Mouse (Mus musculus) heart, postnatal 36 days (tissue): ENCODE measurements around the gene Agxt. TPM values are rescaled to one million over a fixed set of nuclear protein-coding genes. Genes with fewer than 3 reads are reported as not detected.

Experiments
- DNase-seq, 2 experiments: peaks; one replicate each; pipeline ENCODE4 v3.0.0; 2021 to 2022
- intact Hi-C: fragments of 180-260 bp; cut with DNase I; formaldehyde crosslinking; loops from one replicate; pipeline ENCODE4 v1.15.1; 2025
- total RNA-seq, 2 experiments: library from RNA; stranded (reverse); gene quantifications; 2 replicates each; pipeline ENCODE4 v1.2.3; 2021

Gene Agxt
- total RNA-seq, 2 experiments from 2014 or later: not detected

DNA sequence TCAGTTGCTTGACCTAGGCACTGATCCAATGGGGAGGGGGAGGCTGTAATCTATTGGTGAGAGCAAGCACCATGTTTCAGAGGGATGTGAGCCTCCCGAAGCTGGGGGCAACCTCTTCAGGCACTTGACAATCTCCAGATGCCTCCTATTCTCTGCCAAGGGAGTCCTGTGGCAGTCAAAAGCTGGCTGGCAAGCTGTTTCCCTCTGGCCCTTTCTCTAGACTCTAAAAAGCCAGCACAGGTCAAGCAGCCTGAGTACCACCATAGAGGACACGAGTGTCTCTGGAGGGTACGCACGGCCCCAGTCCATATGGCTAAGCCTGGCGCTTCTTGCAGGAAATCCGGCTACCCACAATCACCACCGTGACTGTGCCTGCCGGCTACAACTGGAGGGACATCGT is 9.1 kb downstream of the Agxt start:
- DNase-seq: peak in 1 of 2 experiments; percentile 16
- intact Hi-C loops: no loop called here

DNA sequence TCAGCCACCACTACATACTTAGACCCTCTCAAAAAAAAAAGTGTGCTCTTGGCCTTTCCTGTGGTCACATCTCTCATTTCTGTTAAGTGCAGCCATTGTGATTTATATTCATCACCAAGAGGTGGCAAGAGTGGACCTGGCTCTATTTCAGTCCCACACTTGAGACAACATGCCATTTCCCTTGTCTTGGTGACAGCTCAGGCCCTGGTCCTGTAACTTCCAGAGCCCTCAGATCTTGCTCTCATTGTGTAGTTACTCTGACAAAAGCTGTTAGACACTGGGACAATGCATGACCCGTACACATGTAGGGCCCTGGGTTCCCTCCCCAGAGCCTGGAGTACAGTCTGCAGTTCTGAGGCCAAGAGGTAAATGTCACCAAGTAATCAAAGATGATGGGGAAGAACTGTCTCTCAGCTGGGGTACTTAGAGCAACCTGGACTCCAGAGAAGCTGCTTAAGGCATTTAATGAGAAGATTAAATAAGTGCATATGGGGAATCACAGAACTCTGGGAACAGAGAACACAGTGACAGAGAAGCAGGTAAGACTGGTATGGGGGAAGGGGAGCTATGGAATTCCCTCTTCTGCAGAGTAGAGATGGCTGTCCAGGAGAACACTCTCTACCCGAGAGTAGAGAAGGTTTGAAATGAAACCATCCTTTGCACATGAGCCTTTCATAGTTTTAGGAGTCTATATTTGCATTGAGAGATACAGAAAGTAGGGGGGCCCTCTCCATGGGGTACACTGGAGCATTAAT is 16.0 kb downstream of the Agxt start:
- no peak for DNase-seq
- intact Hi-C loops: no loop called here

DNA sequence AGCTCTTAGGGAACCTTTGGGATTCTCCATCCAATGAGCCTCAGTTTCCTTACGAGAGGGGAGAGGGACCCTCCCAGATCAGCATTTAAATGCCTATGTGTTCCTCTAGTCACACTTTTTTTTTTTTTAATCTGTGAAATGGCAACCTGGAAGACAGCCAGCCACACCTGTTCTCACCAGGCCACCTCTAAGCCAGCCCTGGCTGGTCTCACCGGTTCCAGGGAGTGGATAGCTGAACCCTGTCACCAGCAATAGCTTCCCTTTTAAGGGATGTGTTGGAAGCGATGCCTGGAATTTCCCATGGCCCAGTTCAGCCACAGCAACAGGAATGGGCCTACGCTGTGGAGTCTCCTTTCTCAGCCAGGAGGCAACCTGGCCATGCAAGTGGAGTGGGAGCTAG is 22.5 kb downstream of the Agxt start:
- intact Hi-C loops: no loop called here
- DNase-seq: no peak

DNA sequence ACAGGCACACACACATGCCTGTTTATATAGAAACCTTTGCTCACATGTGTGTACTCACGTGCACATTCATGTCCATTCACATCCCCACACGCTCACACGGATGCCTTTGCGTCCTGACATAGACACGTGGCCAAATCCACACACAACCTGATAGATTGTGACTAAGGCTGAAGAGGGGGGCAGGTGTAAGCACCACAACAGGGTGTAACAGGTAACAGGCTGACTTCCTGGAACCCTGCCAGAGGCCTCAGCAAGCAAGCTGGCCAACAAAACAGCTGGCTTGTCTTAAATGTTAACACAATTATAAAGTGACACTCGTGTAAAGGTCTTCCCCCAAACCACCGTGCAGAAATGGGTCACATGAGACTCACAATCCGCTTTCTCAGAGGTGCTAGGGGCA is 23.9 kb downstream of the Agxt start:
- DNase-seq: no peak
- intact Hi-C loops: no loop called here

DNA sequence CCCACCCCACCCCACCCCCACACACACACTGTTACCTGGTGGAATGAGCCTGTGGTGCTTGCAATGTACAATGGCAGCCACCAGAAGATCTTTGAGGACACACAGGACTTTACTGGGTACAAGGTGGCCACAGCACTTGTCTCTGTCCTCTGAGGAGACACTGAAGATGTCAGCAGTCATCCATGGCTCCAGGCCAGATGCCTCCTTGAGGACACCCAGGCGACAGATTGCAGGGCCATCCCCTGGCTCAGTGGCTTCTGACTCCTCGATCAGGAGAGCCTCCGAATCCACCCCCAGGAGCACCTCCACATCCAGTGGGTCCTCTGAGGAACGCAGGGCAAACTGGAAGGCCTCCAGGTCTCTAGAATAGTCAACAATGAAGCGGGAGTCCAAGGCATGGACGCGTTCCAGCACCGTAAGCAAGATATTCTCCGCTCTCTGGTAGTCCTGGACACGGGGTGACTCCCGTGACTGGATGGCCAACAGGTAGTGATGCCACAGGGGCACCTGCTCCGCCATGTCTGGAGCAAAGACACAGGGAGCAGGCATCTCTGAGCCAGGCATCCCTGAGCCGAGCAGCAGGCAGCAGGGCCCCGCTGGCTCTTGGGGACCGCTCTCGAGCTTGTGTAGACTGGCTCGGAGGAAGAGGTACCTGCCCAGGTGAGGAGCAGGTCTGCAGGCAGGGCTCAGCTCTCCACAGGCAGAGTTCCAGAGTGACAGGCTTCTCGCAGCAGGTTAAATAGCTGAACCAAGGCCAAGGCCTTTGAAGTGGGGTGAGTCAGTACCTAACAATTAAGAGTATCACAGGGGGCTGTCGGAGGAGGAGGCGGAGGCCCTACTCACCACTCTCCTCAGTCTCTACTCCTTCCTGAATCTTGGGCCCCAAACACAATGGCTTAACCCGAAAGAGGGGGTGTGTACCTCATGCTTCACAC is 24.8 kb downstream of the Agxt start:
- intact Hi-C loops: no loop called here
- DNase-seq: no peak

DNA sequence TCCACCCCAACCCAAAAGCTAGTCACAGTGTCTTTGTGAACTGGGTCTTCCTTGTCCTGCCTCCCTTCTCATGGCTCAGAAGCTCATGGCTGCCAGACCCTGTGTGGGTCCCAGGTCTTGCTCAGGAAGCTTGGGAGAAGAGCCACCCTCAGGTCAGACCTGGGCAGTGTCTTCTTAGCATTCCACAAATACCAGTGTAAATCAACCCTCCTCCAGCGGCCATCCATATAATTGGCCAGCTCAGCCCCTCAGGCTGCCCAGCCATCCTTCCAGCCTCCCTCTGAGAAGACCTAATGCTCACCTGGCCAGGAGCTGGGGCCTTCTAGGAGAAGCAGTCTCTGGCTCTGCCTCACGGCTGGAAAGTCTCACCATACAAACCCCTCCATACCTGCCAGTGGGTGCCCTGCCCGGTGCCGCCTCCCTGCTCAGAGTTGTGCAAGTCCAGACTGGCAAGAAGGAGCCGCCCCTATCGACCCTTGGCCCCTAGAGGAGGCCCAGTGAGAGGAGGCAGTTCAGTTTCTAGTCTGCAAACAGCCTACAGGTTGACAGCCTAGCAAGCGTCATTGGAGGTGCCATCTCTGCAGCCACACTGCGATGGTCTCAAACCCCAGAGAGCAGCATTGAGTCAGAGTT is 25.6 kb downstream of the Agxt start, which contains the start of gene 2310007B03Rik:
TSS of gene 2310007B03Rik (minus strand) at position 448 of the 633 bp plus-strand sequence.
- DNase-seq: no peak
- intact Hi-C loops: no loop called here

DNA sequence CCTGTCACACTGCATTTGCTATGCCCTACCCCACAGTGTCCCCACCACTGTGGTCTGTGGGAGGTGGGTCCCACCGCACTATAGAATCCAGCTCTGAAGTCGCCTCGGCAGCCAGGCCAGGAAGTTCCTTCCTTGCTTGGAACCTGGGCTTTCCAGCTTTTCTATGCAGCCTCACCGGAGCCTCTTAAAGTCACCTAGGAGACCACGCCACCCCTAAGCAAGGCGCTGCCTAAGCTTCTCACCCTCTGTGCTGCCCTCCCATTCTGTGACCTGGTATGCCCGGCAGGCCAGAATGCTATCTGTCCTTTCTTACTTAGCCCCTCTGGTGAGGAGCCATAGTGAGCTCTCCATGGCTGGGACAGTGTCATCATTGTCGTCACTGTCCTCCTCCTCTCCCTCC is 26.3 kb downstream of the Agxt start:
- DNase-seq: no peak
- intact Hi-C loops: no loop called here

DNA sequence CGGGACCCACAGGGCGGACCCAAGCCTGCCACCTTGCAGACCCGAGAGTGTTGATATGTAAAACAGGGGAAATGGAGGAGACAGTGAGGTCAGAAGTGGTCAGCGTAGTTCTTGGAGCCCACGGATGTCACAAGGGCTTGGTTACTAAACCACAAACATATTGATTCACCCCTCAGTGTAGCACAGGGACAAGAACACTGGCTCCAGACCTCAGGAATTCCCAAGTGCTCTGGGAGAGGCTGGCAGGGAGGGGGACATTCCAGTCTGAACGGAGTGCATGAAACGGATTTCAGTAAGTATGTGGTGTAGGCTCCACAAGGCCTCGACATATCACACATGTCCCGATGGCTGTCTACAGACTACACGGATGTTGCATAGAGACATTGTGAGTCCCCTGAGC is 26.9 kb downstream of the Agxt start:
- no peak for DNase-seq
- intact Hi-C loops: no loop called here

DNA sequence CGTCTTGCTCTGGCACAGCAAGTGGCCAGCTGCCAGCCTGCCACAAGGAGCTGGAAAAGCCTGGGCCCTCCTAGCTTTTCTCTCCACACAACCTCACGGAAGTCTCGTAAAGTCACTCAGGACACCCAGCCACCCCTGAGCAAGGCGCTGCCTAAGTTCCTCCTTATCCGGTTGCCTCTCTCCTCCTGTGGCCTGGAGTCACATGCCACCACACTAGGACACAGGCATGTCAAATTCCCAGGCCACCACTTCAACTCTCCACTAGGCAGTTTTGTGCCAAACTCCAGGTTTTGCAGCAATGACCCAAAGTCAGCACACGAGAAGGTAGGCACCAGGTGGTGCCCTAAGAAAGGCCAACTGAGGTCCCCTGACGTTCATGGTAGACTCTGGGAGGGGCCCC is 27.5 kb downstream of the Agxt start:
- DNase-seq: no peak
- intact Hi-C loops: no loop called here

DNA sequence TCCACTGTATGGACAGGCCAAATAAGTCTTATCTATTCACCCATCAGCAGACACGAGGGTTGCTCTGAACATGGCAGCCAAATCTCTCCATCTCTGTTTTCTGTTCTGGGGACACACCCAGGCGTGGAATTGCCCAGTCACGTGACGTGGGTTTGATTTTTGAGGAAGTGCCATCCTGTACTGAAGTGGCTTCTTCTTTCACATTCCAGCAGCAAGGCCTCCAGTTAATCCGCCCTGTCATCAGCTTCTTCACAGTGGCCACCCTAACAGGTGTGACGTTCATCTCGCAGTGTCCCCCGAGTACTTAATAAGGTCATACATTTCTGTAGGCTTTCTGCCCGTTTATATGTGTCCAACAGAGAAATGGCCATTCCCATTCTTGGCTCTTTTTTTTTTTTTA is 30.4 kb downstream of the Agxt start:
- no peak for DNase-seq
- intact Hi-C loops: no loop called here

DNA sequence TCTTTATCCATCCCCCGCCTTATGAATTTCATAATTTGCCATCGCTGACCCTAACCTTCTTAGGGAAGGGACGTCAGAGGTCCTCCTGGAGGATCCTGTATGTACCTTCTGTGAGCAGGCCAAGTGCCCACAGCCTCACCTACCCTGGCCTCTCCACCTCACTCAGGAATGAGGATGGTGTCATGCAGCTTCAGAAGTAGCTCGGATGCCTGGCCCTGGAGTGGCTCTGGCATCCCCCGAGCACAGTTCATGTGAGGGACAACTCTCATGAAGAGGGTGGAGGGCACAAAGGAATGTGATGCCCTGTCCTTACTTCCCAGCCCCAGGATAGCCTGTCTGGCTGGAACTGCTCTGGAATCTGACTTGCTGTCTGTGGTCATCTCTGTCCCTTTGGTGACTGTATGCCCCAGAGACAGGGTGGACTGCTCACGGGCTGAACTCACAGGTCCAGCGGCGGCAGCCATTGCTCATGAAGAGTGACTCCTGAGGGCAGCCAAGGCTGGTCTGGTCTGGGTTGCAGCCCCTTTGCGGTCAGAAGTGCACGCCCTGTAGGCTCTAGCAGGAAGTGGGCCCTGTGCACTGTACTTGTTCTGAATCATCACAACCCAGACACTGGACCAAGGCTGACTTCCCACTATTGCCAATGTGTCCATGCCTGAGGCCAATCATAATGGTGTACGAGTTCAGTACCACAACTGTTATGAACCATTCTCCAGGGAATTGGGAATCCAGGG is 31.5 kb downstream of the Agxt start:
- intact Hi-C loops: no loop called here
- DNase-seq: no peak

DNA sequence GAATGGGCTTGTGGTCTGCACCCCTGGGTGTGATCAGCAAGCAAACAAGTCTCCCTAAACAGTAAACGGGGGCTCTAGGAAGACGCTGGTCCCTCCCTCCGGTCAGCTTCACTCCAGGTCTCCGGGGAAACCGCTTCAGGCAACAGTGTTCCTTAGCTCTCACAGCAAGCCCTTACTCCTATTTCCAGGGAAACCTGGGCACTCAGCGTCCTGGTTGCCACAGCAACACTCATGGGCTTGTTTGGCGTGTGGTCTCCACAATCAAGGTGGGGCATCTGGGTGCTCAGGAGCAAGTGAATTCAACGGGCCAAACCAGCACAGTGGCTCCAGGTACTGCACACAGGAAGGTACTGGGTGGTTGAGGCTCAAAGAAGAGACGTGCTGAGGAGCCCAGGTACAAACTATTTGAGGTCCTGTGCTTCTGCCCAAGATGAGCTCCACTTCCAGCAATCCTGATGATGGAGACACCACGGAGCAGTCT is 33.3 kb downstream of the Agxt start, which contains the start of gene Crocc2:
TSS of gene Crocc2 (plus strand) at position 431 of the 481 bp plus-strand sequence.
- intact Hi-C loops: no loop called here
- no peak for DNase-seq

DNA sequence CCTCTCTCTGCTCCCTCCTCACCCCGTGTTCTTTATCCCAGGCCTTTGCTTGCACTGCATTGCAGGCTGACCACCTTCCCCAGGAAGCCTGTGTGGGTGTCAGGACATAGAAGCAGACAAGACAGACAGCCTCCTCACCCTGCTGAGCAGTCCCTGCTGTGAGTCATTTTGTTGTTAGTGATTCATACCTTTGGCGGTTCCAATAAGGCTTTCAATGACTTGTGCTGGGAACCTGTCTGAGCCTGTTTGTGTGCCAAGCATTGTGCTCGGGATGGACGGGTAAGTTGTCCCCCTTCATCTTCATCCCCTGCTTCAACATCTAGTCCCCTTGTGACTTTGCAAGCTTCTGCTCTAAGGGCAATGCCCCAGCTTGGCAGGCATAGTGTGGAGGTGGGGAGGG is 38.6 kb downstream of the Agxt start:
- DNase-seq: no peak
- intact Hi-C loops: loop anchor here (2.0 to 10.0 kb wide), 6 partner anchors 35 to 334 kb away; partner anchors contain the start of genes Mterf4 and Sned1

DNA sequence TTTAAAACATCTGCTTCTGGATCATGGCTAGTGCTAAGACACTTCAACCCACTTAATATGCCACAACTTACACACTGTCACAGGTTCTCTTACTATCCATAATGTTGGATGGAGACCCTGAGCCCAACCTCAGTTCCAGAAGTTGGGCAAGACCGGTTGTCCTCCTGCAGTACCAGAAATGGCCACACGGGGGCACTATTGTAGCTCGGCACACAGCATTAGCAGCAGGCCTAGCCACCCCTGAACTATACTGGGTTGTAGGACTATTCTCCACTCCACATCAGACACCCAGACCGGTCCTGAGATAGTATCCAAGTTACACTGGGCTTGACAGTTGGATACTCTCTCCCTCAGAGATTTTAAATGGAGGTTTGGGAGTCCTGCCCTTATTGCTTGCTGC is 39.4 kb downstream of the Agxt start:
- intact Hi-C loops: loop anchor here (2.0 to 10.0 kb wide), 6 partner anchors 34 to 333 kb away; partner anchors contain the start of genes Mterf4 and Sned1
- DNase-seq: peak; percentile 82 to 89

DNA sequence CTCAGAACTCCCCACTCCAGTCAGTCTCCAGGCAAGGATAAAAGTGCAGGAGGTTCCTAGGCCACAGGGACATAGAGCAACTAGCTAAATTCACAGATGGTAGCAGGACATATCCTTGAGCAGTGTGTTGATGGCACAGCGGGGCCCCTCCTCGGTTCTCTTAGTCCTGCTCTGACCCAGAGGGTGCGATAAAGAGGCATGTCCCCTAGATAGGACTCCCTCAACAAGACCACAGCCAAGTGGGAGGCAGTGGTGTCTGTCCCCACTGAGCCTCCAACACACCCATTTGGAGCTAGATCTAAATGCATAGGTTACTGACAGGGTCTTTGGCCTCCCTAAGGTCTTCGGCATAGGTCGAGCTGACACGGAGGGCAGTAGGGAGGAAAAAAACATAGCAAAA is 40.8 kb downstream of the Agxt start:
- intact Hi-C loops: loop anchor here (2.0 to 10.0 kb wide), 3 partner anchors 33 to 169 kb away; partner anchors contain the start of gene Mterf4
- DNase-seq: no peak

DNA sequence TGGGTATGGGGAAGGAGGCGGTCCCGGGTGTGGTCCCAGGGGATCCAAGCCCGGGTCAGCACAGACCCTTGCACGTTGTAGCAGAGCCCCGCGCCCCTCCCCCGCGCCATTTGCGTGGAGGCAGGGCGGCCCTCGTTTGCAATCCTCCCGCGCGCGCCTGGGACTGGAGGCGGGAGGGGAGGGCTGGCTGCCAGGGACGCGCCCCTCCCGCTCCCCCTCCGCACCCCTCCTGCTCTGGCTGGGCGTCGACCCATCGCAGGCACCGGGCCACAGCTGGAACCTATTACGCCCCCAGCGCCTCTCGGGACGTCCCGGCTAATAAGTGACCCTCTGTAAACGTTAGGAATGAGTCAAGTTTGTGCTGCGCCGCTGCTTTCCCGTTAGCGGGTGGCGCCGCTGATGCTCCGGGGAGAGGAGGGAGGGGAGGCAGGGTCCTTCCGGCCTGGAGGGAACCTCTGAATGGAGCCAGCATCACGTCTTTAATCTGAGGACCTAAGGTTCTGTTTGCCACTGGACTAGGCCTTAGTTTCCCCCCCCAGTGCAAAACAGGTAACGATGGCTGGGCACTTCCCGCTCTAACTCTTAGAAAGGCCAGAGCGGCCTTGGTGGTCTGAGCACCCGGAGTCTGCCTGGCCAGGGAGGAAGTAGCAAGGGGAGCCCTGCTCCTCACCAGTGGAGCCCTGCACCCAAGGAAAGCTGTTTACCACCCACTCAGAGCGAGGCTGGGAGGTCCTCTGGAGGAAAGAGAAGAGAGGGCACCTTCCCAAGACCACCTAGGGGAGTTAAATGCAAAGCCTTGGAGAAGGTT is 41.7 kb downstream of the Agxt start:
- intact Hi-C loops: loop anchor here (10.0 kb wide), 1 partner anchor 128 kb away; the partner anchor contains the start of gene Mterf4
- peak; percentile 66 to 72 for DNase-seq

DNA sequence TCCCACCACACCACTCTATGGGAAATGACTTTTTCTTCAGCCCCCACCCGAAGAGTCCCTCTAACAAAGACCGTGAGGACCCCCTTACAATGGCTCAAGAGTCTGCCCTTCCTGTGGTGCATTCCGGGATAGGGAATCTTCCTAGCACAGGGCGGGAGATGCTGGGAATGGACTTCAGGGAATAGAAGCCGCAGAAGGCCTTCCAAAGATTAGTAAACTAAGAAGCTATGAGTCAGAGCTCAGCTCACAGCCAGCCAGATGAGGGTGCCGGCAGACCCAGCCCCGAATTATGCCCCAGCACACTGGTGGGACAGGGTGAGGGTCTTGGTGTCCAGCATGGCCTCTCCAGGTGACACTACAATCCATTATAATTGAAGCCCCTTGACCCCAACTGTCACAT is 47.2 kb downstream of the Agxt start:
- DNase-seq: no peak

DNA sequence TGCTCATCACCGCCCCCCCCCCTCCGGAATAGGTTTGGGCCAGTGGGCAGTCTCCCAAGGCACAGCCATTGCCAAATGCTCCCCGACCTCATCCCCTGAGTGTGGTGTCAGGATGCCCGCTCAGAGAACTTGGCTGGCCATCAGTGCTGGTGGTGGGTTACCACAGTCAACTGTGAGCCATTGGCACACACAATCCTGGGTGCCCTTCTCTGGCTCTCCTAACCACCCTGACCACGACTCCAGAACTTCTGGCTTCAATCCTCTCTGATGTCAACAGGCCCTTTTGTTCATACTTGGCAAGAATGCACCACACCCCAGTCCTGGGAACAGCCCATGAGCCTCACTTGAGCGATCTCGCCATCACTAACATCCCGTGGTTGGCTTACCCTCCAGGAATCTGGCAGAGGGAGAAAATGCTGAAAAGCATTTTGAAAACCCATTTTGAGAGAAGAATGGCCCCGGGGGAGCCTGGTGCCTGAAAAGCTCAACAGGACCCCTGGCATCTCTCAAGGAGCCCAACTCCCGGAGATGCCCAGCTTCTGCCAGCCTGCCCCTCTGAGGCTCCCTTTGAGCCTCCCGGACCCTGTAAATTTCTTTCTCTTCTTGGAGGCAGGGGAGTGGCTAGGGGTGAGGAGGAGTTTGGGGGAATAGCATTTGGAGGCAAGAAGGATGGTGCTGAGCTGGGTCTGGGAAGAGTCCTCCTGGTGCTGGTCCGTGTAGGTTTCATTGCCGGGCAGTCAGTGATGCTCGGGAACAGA is 49.2 kb downstream of the Agxt start:
- no peak for DNase-seq
- intact Hi-C loops: no loop called here

More for the DNA sequence above, 47.2 kb downstream of the Agxt start:
- intact Hi-C loops: no loop called here
